Mouse (Mus musculus) lung, postnatal 4 days (tissue): ENCODE measurements around the gene Cep89.
A peak's percentile ranks its signal among the peaks of the same experiment; 100 is the strongest.

ENCODE experiments used
- DNase-seq, 2 experiments: peaks; one replicate each; pipeline ENCODE4 v3.0.0; 2021

The Cep89 gene

DNA sequence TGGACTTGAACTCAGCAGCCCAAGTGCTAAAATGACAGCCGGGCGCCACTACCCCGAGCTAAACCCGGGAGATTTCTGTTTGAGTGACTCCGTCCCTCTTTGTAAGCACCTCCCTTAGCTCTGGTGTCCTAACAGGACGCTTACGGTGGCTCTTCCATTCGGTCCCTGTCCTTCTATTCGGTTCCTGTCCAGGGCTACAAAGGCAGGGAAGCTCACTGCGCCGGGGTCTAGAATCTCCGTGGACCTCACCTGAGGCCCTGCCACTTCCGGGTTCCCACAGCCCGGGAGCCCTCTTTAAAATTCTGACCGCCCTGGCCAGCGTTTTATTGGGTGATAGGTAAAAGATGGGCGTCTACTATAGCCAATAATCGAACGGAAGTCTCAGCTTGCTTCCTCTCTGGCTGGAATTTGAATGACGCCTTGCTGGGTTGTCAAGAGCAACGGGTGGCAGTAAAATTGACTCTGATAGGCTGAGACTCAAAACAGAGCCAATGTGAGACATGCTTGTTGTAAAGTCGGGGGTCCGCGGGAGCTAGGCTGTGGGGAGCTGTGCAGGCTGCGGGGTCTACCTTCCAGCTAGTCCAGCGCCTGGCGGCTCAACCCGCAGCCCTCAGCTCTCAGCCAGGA, at the start of gene Cep89, which contains the start of gene Faap24:
Gene Cep89, plus strand, starts transcription at position 494 of the 627 bp plus-strand sequence.
Gene Faap24, minus strand, starts transcription at position 295 of the 627 bp plus-strand sequence.
- DNase-seq, result peak; percentile 94 to 97

DNA sequence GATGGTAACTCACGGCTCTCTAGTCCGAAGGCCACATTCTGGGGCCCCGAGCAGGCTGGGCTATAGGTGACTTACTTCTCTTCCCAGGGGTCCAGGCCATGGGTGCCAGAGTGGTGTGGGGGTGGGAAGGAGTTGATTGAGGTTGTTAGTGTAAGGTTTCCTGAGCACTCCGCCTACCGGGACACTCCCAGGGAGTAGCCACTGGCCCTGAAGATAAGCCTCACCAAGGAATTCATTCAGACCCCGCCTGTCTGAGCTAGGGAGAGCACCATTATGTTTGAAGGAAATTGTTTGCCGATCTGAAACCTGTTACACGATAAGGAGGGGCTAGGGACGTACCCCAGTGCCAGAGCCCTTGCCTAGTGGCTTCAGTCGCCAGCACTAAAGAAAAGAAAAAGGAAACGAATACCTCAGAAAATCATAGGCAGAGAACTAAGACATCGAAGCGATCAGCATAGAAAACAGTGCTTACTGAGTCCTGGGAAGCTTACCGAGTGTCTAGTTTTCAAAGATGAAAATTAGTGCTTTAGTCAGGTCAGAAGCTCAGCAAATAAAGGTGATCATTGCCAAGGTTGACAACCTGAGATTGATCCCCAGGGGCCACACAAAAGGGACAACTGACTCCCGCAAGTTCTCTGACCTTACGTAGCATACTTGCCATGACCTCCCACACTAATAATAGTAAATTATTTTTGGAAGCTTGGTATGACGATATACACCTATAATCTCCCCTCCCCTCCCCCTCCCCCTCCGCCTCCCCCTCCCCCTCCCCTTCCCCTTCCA, 48.7 kb upstream of the Cep89 start:
- peak in 1 of 2 experiments; percentile 9 for DNase-seq

DNA sequence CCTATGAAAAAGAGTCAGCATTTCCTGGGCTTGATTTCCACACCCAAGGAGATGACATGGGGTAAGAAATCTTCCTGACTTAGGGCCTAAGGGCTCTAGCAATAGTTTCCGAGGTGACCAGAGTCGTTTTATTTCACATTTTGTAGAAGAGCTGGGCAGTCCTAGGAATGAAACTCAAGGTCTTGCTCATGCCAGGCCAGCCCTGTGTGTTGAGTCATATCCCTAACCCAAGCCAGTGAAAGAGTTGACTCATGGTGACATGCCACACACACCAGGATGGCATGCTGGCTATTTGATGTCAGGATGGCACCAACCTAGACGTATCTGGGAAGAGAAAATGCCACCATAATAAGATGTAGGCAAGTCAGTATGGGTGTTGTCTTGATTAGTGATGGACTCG, 47.8 kb upstream of the Cep89 start:
- no peak for DNase-seq

DNA sequence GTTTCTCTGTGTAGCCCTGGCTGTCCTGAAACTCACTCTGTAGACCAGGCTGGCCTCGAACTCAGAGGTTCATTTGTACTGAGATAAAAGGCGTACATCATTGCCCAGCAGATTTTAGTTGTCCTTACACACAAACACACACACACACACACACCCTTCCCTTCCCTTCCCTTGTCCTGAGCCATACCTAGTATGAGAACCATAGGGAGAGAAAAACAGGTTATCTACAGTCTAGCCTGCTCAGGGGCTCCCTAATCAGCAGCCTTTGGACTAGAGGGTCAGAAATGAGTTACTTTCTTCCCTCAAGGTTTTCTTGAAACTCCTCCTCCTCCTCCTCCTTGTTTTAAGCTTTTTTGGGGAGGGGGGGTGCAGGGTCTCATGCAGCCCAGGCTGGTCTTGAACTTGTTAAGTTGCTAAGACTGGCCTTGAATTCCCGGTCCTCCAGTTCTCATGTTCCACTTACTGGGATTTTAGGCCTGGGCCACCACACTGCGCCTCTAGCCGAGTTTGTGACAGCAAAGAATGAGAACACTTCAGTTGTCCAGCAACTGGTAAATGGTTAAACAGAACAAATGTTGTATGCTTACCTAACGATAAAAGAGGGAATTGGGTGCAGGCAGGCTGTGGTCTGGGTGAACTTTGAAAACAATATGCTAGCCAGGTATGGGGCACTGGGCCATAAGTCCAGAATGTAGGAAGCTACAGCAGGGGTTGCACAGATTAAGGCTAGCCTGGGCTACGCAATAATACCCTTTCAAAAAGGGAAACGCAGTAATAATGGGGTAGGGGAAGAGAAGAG, 46.8 kb upstream of the Cep89 start:
- no peak for DNase-seq

DNA sequence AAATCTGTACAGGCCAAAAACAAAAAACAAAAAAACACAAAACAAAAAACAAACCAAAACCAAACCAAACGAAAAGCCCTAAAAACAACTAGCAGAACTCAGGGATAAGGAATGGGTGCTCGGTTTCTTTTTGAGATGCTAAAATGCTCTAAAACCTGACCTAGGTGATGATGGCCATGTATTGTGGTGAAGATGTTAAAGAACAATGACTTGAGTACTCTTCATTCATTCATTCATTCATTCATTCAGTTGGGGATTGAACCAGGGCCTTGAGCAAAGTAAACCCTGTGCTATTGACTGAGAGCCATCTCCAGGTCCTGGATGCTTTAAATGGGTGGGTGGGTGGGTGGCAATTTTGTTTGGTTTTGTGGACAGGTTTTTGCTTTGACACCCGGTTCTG, 45.7 kb upstream of the Cep89 start:
- no peak for DNase-seq

DNA sequence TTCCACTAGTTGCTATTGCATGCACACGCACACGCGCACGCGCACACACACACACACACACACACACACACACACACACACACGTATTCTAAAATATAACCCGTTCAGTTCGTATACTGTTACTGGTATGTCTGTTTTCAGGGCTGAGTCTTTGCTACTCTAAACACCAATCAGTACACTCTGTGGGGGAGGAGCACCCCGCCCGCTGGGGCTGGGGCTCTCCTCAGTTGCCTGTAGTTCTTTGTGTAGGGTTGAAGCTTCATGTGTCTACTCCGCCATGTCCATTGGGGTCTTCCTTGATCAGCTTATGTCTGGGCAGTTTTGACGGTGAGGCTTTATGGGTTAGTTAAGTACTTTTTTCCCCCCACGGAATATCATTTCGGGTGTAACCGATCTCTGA, 43.5 kb upstream of the Cep89 start:
- DNase-seq, result no peak

DNA sequence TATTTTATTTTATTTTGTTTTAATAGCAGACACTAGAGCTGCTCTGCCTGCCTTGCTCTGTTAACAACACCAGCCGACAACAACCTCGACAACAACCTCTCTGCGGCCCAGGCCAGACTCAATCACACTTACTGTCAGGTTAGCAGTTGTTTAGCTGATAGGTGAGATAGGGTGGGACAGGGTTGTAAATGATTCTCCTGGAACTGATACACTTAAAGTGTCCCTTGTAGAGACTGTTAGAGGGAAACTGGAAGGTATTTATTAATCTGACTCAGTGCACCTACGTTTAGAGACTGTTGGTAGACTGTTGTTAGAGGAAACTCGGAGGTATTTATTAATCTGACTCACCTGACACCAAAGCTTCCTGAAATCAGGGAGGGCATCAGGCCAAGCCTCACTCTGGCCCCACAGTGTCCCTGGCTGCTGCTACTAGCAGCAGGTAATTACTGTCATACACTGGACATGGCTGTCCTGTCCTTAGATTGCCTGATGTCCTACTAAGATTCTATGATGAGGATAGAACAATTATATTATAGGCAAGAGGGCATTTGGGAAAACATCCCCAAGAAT, 41.4 kb upstream of the Cep89 start:
- DNase-seq, result no peak

DNA sequence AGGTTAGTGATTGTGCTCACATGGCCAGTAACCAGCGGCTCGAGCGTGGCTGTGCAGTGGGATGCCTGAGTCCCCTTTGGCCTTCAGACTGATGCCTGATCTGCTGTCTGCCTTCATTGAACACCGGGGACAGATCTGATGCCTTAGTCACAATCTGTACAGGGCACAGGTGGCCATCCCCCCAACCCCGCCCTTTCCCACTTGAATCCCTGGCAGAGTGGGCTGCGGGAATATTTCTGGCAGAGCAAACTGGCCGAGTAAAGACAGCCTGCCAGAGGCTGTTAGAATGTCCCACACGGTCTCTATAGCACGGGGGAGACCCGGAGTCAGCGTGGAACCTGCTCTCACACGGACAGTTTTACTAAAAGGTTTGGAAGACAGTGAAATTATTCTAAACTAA, 39.2 kb upstream of the Cep89 start:
- DNase-seq, result no peak

DNA sequence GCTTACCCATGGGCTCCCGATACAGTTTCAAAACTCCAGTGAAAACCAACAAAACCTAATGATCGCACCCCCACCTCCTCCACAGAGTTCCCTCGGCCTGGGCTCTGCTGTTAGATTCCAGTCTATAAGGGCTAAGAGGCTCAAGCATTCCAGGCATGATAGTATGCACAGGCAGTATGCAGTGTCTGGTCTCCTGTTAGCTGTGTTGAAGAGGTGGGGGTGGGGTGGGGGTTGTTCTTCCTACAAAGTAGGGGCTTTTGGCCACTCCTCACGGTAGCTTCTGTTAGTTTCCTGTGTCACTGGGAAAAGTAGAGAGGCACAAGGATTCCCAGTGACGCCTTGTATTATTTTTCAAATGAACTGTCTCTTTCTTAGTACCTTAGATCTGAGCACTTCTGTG, 34.6 kb upstream of the Cep89 start:
- DNase-seq, result no peak

DNA sequence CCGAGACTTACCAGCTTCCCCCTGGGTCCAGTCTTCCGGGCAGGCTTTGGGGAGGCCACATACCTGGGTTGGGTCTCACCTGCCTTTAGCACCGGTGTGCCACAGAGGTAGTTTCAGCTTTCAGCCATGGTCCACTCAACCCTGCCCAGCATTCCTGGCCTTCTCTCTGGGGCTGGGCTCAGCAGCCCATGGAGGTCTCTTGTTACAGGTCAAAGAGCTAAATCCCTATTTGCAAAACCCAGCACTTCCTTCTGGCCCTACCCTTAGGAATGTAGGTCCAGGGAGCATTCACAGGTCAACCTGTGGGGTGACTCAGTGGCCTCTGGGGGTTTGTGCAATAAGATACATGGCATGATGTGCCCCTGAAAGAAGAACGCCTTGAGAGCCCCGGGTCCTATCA, 34.0 kb upstream of the Cep89 start:
- DNase-seq, result no peak

DNA sequence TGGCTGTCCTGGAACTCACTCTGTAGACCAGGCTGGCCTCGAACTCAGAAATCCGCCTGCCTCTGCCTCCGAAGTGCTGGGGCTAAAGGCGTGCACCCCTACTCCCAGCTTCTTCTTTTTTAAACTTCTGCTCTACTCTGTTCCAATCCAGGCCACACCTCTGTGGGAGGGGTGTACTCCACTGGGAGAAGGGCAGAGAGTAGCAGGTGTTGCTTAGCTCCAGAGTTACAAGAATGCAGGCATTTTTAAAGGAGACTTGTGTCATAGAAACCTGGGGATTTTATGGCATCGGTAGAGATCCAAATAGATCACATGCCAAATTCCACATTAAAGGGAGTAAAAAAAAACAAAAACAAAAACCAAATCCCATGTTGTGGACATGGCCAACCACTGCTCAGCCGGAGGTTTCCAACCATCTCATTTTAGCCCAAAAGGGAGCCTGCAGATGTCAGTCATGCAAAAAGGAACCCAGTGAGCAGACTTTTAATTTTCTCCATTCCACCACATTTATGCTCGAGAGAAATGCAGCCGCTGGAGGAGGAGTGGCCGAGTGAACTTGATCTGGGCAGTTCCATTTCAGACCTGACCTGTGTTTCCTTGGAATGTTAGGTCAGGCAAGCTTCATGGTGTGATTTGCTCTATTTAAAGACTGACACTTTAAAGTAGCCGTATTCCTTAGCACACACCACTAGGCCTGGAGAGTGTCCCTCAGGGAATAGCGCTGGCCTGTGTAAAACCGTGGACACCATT, 31.5 kb upstream of the Cep89 start:
- DNase-seq, result no peak

DNA sequence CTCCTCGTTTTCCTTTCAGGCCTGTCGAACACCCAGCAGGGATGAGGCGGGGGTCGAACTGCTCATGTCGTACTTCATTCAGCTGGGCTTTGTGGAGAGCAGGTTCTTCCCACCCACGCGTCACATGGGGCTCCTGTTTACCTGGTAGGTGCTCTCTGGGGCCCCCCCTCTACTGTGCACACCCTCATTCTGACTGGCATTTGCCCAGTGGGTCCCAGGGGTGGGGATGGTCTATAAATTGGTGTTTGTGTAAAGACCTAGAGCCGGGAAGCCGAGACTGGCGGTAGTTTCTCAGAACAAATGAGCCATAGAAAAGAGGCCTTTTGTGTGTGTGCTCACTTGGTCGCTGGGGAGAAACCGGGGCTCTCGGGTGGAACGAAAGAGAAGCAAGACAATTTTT, 25.7 kb upstream of the Cep89 start:
- DNase-seq, result no peak

DNA sequence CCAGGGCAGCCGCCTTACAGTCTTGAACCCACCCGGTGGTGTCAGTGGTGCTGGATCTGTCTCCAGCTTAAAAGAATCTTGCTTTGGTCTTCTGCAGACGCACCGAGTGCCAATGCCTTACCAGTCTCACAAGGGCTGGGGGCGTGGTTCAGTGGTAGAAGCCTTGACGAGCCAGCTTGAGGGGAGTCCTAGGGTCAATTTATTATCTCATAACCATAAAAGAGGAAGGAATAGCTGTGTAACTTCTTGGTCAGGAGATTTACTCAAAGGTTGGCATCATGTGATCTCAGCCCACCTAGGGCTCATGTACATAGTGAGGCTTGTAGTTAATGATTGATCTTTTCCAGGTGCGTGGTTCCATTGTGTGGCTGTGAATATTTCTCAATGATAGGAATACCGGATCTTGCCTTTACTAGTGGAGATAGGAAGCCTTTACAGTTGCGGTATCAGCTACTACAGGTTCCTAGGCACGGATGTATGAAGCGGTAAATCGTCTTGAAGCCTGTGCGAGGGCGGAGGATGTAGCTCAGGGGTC, 24.3 kb upstream of the Cep89 start:
- DNase-seq, result no peak

DNA sequence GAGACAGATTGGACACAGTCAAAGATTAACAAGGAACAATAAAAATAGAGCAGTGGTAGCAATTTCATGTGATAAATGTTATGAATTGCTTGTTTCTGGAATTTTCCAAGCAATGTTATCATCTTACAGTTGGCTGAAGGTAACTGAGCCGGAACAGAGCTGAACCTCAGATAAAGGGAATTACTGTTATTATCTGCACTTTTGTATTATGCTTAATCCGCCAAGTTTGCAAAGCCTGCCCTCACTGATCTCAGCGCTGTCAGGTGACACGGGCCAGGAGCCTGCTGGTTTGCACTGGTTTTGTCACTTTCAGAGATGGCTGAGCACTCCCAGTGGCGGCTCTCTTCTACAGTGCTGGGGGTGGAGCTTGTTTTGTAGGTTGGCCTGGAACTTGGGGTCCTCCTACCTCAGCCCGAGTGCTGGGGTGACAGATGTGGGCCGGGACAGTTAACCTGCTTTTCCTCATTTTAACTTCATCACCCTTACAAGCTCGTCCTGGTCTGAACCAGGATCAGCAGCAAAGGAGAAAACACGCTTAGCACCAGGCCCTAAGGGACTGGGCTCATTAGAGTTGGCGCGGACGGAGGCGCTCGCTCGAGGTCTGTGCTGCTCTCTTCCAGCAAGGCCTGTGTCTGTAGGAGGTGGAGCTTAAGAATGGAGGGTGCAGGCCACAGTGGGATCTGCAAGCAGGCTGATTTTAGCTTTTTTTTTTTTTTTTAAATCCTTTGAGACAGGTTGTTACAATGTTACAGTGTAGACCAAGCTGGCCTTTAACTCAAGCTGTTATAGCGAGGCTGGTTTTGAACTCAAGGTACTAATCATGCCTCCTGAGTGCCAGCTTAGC, 23.5 kb upstream of the Cep89 start:
- DNase-seq, result no peak

DNA sequence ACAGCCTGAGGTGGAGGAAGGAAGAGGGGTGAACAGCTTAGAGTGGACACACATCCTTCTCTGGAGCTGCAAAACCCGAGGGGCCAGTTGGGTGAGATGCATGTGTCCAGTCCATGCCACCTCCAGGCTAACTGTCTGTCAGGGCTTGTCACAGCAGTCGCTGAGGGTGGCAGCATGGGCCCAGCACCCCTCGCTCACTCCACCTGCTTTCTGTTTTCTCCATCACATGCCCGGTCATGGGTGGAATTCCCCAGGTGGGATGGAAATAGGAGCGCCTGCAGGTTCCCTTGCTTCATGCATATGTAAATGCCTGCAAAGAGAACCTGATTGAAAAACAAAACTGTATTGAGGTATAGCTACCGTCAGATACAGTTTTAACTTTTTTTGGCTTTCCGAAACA, 22.6 kb upstream of the Cep89 start:
- DNase-seq, result no peak

DNA sequence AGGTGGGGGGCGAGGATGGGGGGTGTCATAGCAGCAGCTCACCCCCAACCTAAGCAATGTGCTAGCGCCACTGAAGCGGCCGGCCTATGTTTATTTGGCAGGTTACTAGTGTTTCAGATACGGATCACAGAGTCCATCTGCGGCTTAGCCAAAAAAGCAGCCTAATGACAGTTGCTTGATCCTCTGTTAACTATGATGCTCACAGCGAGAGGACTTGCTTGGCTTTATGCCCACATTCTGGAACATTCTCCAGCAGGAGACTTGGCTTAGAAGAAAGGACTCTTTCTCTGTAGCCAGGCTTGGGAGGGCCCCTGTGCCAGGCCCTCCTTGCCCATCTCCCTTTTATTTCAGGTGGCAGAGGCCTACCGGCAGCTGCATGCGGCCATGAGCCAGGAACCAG, 20.2 kb upstream of the Cep89 start:
- DNase-seq, result no peak

DNA sequence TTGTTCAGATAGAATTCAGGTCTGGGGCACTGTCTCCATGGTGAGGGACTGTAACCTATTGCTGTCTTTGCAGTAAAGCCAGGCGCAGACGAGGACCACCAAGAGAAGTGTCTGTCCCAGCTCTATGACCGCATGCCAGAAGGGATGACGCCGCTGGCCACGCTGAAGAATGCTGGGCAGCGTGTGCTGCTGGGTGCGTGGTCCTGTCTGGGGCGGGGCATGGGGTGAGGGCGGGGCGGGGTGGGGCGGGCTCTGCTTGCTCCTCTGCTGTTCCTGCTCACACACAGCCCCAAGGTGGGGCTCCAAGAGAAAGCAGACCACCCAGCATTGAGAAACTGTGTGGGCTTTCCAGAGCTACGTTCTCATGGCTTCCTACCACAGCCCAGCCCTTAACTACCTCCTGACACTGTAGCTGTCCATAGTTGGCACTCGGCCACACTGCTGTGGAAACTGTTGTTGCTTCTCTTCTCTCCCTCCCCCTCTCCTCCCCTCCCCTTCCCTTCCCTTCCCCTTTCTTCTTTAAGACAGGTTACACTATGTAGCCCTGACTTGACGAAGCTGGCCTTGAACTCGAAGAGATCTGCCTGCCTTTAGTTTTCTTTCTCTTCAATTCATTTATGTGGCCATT, 17.2 kb upstream of the Cep89 start:
- peak in 1 of 2 experiments; percentile 29 for DNase-seq

DNA sequence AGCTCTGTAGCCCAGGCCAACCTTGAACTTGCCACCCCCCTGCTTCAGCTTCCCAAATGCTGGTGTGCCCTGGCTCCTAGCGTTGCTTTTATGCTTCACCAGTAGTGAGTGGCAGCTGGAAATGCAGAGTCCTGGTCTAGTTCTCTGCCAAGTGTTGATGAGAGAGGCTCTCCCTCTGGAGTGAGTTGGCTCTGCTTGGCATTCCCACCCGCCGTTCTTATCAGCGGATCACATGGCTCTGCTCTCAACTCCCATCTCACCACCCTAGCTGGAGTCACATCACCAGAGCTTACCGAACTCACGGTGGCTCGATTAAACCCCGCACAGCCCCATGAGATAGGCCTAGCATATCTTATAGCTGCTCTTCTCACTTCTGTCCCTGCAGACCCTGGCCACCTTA, 16.5 kb upstream of the Cep89 start:
- DNase-seq, result peak in 1 of 2 experiments; percentile 29

DNA sequence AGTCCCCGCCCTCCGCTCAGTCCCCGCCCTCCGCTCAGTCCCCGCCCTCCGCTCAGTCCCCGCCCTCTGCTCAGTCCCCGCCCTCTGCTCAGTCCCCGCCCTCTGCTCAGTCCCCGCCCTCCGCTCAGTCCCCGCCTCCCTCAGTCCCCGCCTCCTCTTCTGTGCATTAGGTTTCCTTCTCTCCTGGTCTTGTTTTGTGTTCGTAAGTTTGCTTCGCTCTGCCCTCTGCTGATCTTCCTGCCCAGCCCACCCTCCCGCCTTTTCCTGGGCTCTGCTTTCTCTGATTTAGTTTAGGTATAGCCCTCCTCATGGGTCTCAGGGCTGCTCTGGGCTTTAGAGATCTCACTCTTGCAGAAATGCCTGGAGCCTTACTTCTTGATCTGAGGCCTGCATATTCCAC, 15.0 kb upstream of the Cep89 start:
- no peak for DNase-seq

DNA sequence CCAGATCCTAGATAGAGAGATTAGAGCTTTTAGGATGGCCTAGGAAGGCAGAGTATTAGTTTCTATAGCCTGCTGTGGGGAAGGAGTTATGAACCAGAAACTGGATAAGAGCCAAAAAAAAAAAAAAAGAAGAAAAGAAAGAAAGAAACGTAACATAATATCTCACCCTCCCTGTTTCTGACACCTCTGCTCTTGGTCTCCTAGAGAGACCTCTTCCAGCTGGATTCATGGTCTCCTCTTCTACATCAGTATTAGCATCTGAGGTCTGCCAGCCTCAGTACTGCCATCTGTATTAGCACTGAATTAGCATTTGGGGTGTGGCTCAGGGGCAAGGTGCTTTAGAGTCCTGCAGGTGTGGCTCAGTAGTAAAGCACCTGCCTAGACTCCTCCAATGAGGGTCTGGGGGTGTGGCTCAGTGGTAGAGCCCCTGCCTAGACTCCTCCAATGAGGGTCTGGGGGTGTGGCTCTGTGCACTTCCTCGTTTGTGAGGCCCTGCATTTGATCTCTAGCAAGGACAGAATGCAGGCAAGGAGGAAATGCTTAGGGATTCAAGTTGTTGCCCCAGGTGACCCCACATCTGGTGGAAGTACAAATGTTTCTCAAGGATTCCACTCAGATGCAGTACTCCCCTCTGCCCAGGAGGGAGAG, 14.0 kb upstream of the Cep89 start:
- DNase-seq, result no peak
